Mouse (Mus musculus) thymus, adult 2 months (tissue): ENCODE data around the gene Mapkapk3. TPM values are rescaled to one million over a fixed set of nuclear protein-coding genes. Genes with fewer than 3 reads are reported as not detected.
A peak's percentile ranks its signal among the peaks of the same experiment; 100 is the strongest.

Experiments used
- DNase-seq: peaks from one replicate; pipeline ENCODE4 v3.0.0; 2021
- H3K27ac ChIP-seq: fragments of 200-500 bp; 2 replicates; pipeline ENCODE4 v1.5.1; 2012; ENCODE audit warnings: low read length, control low read depth; ENCODE audit not compliant: control insufficient read depth, insufficient read depth
- H3K27me3 ChIP-seq: fragments of 200-500 bp; 2 replicates; pipeline ENCODE4 v1.6.1; 2012; ENCODE audit warnings: mild to moderate bottlenecking, low read length, moderate library complexity, mixed read lengths; ENCODE audit not compliant: control insufficient read depth, insufficient read depth
- H3K36me3 ChIP-seq: fragments of 200-500 bp; 2 replicates; pipeline ENCODE4 v1.6.1; 2012; ENCODE audit warnings: mild to moderate bottlenecking, low read length, moderate library complexity; ENCODE audit not compliant: control insufficient read depth, insufficient read depth
- H3K4me1 ChIP-seq: fragments of 200-500 bp; replicated peaks from 2 replicates; pipeline ENCODE4 v1.6.1; 2012; ENCODE audit warnings: low read length; ENCODE audit not compliant: control insufficient read depth, insufficient read depth
- H3K4me3 ChIP-seq: fragments of 200-500 bp; 2 replicates; pipeline ENCODE4 v1.5.1; 2012; ENCODE audit warnings: mild to moderate bottlenecking, low read length, control low read depth, moderate library complexity; ENCODE audit not compliant: control insufficient read depth, insufficient read depth
- CTCF ChIP-seq: fragments of 200-500 bp; IDR thresholded peaks from 2 replicates; pipeline ENCODE4 v1.5.1; 2012; ENCODE audit warnings: mild to moderate bottlenecking, control low read depth, low read length, moderate library complexity, borderline replicate concordance; ENCODE audit not compliant: control insufficient read depth, poor library complexity, insufficient read depth; ENCODE audit errors: extremely low read depth
- POLR2A ChIP-seq: fragments of 200-500 bp; IDR thresholded peaks from 2 replicates; pipeline ENCODE4 v1.6.1; 2012; ENCODE audit warnings: mild to moderate bottlenecking, low read length, control low read depth, moderate library complexity; ENCODE audit not compliant: control insufficient read depth, poor library complexity, insufficient read depth; ENCODE audit errors: extremely low read depth
- WGBS: fragments of 180-500 bp; shearing (Covaris S2); methylation state at CpG from one replicate; pipeline ENCODE4 v1.1.7; 2018; 5-methylcytosine and 5-hydroxymethylcytosine counted together
- polyA plus RNA-seq: library from polyadenylated mRNA; depleted of rRNA; stranded (reverse); fragments of >200 nt; gene quantifications from 2 replicates; pipeline ENCODE4 v1.2.3, GENCODE M21; 2012

Mapkapk3 gene
- polyA plus RNA-seq, 1 experiment: 43.6 TPM

- Histone ChIP-seq H3K4me3 (no peak overlapping the region), H3K27ac (no peak overlapping the region), H3K27me3 (no peaks in the 10 kb centered on the region), H3K36me3 (no peaks in the 10 kb centered on the region), H3K4me1 (no peaks in the 10 kb centered on the region)
- WGBS: 71% methylated on average over 5 of the region's 5 CpGs
- TF ChIP-seq CTCF (no peak), POLR2A (no peak)
- no peak for DNase-seq
Observed at GRCm38 (mm10) chr9:107252164-107252563, 37.5 kb downstream of the Mapkapk3 start.

- no peak for TF ChIP-seq POLR2A
- no peak for TF ChIP-seq CTCF
- no peaks in the 10 kb centered on the region for H3K4me1 ChIP-seq
- H3K27ac ChIP-seq: no peak overlapping the region
- no peak overlapping the region for H3K4me3 ChIP-seq
- 91% methylated on average over 14 of the region's 14 CpGs for WGBS
- H3K27me3 ChIP-seq: no peaks in the 10 kb centered on the region
- no peak for DNase-seq
- no peaks in the 10 kb centered on the region for H3K36me3 ChIP-seq
Observed at GRCm38 (mm10) chr9:107250416-107251337, 39.0 kb downstream of the Mapkapk3 start.

GRCm38 (mm10) chr9:107249154-107249553 is 40.5 kb downstream of the Mapkapk3 start:
- no peak for DNase-seq
- H3K4me3 ChIP-seq: no peak overlapping the region
- no peaks in the 10 kb centered on the region for H3K27me3 ChIP-seq
- WGBS: 78% methylated on average over 6 of the region's 6 CpGs
- no peaks in the 10 kb centered on the region for H3K36me3 ChIP-seq
- no peak for TF ChIP-seq CTCF
- no peak for TF ChIP-seq POLR2A
- no peak overlapping the region for H3K27ac ChIP-seq
- H3K4me1 ChIP-seq: no peaks in the 10 kb centered on the region

GRCm38 (mm10) chr9:107246170-107246569 is 43.5 kb downstream of the Mapkapk3 start:
- no peak overlapping the region for H3K27ac ChIP-seq
- TF ChIP-seq POLR2A (no peak), CTCF (no peak)
- no peak overlapping the region for H3K4me3 ChIP-seq
- 52% methylated on average over 4 of the region's 4 CpGs for WGBS
- no peaks in the 10 kb centered on the region for H3K27me3 ChIP-seq
- no peaks in the 10 kb centered on the region for H3K36me3 ChIP-seq
- DNase-seq: peak; percentile 13
- no peaks in the 10 kb centered on the region for H3K4me1 ChIP-seq

GRCm38 (mm10) chr9:107245311-107245710 is 44.4 kb downstream of the Mapkapk3 start:
- Histone ChIP-seq H3K27me3 (no peaks in the 10 kb centered on the region), H3K36me3 (no peaks in the 10 kb centered on the region), H3K27ac (no peak overlapping the region), H3K4me1 (no peaks in the 10 kb centered on the region), H3K4me3 (no peak overlapping the region)
- TF ChIP-seq CTCF (no peak), POLR2A (no peak)
- 92% methylated on average over 4 of the region's 4 CpGs for WGBS
- no peak for DNase-seq

GRCm38 (mm10) chr9:107236151-107236550 is 53.5 kb downstream of the Mapkapk3 start:
- no peak for DNase-seq
- H3K36me3 ChIP-seq: no peaks in the 10 kb centered on the region
- H3K4me3 ChIP-seq: no peak overlapping the region
- peaks cover 25% of the 10 kb centered on the region for H3K27me3 ChIP-seq
- peaks cover 3% of the 10 kb centered on the region; the same call in 1 of the 2 replicates for H3K4me1 ChIP-seq
- TF ChIP-seq POLR2A: no peak
- no peak for TF ChIP-seq CTCF
- no peak overlapping the region for H3K27ac ChIP-seq
- 77% methylated on average over 5 of the region's 5 CpGs for WGBS
